Mouse (Mus musculus) naive thymus-derived CD4-positive, alpha-beta T cell, adult 2 months (primary cell): Measurements from ENCODE around the gene Csnk1e.
"Not testable (repeated sequence)": the region's sequence is repeated elsewhere in the genome, so short reads cannot be mapped to it uniquely, and the experiment has no call there.

ENCODE experiments used
- DNase-seq: peaks from one replicate; pipeline ENCODE4 v3.0.0-alpha.2; 2011; ENCODE audit warnings: low read depth

Csnk1e gene

GRCm38 (mm10) chr15:79455106-79455810 is at the start of gene Csnk1e:
Csnk1e (minus strand) TSS chr15:79455566.
- DNase-seq = peak; percentile 53

DNA sequence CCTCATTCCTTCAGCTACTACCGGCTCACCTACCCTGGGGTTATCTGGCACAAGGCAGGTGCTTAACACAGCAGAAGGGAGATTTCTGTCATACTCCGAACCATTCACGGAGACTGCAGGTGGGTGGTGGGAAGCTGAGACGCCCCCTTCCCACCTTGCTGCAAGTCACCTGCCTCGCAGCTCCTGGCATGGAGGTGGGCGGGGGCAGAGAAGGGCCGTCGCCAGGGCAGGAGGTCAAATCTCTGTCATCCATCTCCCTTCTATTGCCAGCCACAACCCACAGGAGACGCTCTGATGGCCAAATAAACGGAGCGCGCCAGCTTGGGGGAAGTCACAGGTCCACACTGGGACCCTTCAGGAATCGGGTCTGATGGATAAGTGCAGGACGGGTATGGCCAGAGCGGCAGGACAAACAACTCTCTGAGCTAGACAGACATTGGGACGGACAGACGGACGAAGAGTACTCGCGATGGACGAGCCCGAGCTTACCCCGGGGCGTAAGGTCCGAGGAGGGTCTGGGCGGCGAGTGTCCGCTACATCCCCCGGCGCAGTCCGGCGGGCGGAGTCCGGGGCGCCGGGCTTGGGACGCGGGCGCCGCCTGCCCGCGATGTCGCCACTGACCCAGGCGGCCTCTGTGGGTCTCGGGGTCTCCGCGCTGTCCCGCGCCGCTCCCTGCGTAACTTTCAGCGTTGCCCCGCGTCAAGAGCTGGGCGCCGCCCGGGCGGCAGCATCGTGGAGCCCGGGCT is 49.5 kb upstream of the Csnk1e start, which contains the start of gene Kcnj4:
Gene Kcnj4, minus strand, starts transcription at position 535 of the 746 bp plus-strand sequence.
- no peak for DNase-seq

DNA sequence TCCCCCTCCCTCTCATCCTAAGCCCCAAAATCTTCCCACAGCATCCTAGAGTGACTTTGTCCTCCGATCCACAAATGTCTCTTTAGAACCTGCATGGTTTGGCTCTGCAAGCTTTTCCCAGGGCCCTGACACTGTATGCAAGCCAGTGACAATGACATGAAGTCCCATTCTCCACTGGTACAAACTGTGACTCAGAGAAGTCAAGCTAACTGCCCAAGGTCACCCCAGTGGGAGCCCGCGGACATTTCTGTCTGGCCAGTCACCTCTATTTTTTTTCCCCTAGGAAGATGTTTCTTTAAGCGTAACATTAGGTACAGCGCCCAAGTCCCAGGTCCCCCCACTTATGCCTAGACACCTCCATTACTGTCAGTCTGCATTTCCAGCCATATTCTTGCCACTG is 48.1 kb upstream of the Csnk1e start:
- DNase-seq = no peak

- DNase-seq = no peak
Observed at GRCm38 (mm10) chr15:79502891-79503341, 47.5 kb upstream of the Csnk1e start.

DNA sequence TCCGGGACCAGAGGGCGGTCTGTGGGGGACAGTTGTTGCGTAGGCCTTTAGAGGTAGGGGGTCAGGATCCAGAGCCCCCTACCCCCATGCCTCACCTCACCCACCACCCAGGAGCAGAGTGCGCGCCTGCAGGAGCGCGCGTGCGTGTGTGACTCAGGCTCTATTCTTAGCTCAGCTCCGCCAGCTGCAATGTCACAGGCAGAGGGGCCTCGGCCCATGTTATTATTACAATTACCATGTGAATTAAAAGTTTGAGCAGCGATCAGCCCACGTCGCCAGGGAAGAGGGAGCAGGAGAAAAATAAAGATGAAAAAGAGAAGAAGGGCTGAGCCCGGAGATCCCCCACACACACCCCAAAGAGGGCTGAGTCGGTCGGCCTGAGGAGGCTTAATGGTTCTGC is 44.7 kb upstream of the Csnk1e start:
- no peak for DNase-seq

DNA sequence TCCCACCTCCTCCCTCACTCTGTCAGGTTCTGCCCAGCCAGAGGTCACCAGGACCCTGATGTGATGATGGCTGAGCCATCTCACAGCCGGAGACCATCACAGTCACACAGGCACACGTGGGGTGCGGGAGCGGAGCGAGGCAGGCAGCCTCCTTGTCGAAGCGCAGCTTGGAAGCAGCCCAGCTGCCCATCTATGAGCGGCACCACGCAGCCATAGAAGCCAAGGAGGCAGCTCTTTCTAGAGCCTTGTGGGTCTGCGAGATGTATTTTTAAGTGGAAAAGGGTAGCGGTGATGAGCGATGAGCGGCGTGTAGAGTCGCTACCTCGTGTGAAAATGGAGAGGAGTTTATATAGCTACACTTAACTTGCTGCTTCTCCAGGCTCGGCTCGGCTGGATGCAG is 38.2 kb upstream of the Csnk1e start:
- no peak for DNase-seq

- no peak for DNase-seq
Observed at GRCm38 (mm10) chr15:79489463-79489862, 34.1 kb upstream of the Csnk1e start.

GRCm38 (mm10) chr15:79481181-79481688 is 25.9 kb upstream of the Csnk1e start:
- DNase-seq = no peak

DNA sequence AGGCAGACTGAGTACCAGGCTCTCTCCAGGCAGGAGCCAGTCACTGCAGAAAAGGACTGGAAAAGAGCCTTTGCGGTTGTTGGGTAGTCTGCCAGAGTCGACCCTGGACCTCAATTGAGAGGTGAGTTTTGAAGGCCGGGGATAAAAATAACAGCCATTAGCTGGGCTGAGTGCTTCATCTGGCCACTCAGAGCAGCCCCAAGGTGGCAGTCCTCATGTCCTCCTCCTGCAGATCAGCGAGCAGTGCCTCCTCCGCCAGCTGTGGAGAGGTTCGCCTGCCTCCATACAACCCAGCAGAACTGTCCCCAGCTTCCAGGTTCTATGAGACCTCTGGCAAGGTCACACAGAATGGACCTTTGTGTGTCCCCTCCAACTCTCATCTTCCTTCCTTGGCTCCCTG is 21.9 kb upstream of the Csnk1e start:
- DNase-seq = no peak

- peak; percentile 42 for DNase-seq
Observed at GRCm38 (mm10) chr15:79473638-79474355, 18.4 kb upstream of the Csnk1e start.

DNA sequence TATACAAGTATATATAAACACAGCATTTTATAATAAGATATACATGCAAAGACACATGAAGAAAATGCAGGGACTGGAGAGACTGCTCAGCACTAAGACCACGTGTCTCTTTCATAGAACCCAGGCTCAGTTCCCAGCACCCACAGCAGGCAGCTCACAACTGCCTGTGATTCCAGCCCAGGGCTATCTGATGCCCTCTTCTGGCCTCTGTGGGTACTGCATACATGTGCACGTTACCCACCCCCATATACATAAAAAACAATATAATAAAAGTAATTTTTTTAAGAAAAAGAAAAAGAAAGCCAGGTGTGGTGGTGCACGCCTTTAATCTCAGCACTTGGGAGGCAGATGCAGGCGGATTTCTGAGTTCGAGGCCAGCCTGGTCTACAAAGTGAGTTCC is 17.7 kb upstream of the Csnk1e start:
- peak; percentile 35 for DNase-seq

- DNase-seq = no peak
Observed at GRCm38 (mm10) chr15:79471095-79471494, 15.7 kb upstream of the Csnk1e start.

DNA sequence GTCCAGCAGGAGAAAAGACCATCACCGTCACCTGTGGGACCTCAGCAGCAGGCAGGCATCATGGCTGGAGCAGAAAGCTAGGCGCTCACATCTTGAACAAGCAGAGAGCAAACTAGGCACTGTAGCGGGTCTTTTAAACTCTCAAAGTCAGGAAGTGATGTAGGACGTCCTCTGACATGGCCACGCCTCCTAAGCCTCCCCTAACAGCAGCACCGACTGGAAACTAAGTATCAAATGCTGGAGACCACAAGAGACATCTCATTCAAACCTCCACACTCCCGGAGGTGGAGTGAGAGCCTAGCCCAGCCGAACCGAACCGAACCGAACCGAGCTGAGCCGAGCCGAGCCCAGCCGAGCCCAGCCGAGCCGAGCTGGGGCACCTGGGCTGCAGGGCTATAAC is 15.2 kb upstream of the Csnk1e start:
- no peak for DNase-seq

DNA sequence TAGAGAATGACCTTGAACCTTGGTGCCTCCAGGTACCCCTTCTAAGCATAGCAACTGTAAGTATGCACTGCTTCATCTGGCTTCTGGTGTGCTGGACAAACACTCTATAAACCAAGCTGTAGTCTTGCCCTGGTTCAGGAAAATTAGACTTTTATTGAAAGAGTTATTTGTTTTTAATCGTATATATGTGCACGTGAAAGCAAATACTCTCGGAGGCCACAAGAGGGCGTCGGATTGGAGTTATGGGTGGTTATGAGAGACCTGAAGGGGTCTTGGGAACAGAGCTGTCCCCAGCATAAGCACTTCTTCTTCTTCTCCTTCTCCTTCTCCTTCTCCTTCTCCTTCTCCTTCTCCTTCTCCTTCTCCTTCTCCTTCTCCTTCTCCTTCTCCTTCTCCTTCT is 14.2 kb upstream of the Csnk1e start:
- DNase-seq = no peak

DNA sequence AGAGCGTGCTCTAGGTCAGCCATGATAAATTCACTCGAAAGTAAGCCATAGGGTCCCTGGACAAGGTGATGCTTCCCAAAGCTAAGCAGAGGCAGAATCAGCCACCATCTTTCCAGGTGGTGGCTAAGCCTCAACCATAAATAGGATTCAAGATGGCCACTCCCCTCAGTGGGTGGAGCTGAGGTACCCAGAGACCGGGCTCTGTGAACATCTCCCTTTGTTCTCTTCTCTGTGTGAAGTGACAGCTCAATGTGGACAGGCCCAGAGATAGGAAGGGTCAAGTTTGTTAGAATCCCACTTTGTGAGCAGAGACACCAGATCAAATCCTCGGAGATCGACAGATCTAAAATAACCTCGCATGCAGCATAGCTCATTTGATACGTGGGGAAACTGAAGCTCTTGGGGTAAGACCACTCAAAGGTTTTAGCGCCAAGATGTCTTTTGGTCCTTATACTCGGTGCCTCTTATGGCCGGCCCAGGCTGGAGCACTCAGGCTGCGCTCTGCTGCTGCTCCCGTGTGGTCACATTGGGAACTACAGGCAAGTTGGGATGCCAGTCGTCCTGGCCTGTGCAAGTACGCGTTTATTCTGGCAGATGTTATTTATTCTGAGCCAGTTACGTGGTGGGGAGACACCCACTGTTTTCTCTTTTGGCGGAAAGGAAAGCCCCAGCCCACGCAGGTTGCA is 11.4 kb upstream of the Csnk1e start:
- peak; percentile 88 for DNase-seq

- no peak for DNase-seq
Observed at GRCm38 (mm10) chr15:79456546-79456945, 1.2 kb upstream of the Csnk1e start.

- not testable (repeated sequence) for DNase-seq
Observed at GRCm38 (mm10) chr15:79456104-79456503, 738 bp upstream of the Csnk1e start.

DNA sequence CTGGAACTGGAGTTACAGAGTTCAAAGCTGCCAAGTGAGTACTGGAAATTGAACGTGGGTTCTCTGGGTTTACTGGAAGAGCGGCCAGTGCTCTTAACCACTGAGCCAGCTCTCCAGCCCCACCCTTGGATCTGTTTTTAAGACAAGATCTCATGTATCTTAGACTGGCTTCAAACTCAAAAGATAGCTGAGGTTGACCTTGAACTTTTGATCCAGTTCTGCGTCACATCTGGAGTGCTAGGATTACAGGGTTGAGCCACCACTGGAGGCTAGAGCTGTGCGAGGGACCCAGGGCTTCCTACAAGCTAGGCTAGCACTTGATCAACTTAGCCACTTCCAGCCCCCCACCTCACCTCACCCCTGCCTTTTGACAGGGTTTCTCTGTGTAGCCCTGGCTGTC is 1.5 kb downstream of the Csnk1e start:
- DNase-seq = no peak

GRCm38 (mm10) chr15:79448041-79448440 is 7.3 kb downstream of the Csnk1e start:
- DNase-seq = no peak

DNA sequence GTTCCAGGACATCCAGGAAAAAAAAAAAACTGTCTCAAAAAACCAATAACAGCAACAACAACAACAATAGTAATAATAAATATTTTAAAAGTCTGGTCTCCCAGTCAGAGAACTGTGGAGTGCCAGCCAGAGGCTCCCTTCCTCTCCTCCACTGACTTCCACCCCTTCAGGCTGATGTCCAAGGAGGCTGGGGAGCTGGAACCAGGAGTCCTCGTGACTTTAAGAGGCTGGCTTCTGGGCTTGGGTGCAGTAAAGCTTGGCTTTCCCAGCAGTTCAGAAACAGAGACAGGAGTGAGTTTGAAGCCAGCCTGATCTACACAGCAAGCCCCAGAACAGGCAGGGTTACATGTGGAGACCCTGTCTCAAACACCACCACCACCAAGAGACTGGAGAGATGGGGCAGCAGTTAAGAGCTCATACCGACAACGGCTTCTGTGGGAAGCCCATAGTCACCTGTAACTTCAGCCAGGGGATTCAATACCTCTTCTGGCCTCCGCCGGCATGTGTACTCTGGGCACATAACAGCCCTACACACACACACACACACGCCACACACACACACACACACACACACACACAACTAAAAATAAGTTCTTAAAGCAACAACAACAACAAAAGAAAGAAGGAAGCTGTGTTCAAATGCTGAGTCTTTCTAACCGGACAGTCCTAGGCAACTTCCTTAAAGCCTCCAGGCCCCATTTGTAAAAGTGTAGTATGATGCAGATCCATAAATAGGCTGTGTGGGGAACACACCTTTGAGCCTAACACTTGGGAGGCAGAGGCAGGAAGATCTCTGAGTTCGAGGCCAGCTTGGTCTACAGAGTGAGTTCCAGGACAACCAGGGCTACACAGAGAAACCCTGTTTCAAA is 9.3 kb downstream of the Csnk1e start:
- no peak for DNase-seq

- DNase-seq = no peak
Observed at GRCm38 (mm10) chr15:79443856-79444410, 11.4 kb downstream of the Csnk1e start.
